Mouse (Mus musculus) stomach, embryonic 15.5 days (tissue): ENCODE data around the gene Myct1. TPM values are rescaled to one million over a fixed set of nuclear protein-coding genes. Genes with fewer than 3 reads are reported as not detected.

Source experiments
- ATAC-seq: fragments of 200-750 bp; cut with Nextera tagmentation; 2 replicates; pipeline ENCODE4 v1.8.0; 2017; ENCODE audit warnings: low read depth, moderate number of reproducible peaks, moderate TSS enrichment; ENCODE audit not compliant: insufficient read depth, low FRiP score
- H3K27ac ChIP-seq: fragments of 300-500 bp; sonication (generic); 2 replicates; pipeline ENCODE4 v1.5.1; 2015; ENCODE audit warnings: mild to moderate bottlenecking, inconsistent platforms
- H3K27me3 ChIP-seq: fragments of 300-500 bp; sonication (generic); replicated peaks from 2 replicates; pipeline ENCODE4 v1.6.1; 2015; ENCODE audit warnings: inconsistent platforms
- H3K36me3 ChIP-seq: fragments of 300-500 bp; sonication (generic); 2 replicates; pipeline ENCODE4 v1.6.1; 2015; ENCODE audit warnings: inconsistent platforms
- H3K4me1 ChIP-seq: fragments of 300-500 bp; sonication (generic); 2 replicates; pipeline ENCODE4 v1.6.1; 2015; ENCODE audit warnings: inconsistent platforms
- H3K4me2 ChIP-seq: fragments of 300-500 bp; sonication (generic); 2 replicates; pipeline ENCODE4 v1.6.1; 2015; ENCODE audit warnings: mild to moderate bottlenecking, inconsistent platforms
- H3K4me3 ChIP-seq: fragments of 300-500 bp; sonication (generic); replicated peaks from 2 replicates; pipeline ENCODE4 v1.5.1; 2015; ENCODE audit warnings: inconsistent platforms
- H3K9ac ChIP-seq: fragments of 300-500 bp; sonication (generic); 2 replicates; pipeline ENCODE4 v1.6.1; 2015; ENCODE audit warnings: inconsistent platforms
- H3K9me3 ChIP-seq: fragments of 300-500 bp; sonication (generic); 2 replicates; pipeline ENCODE4 v1.6.1; 2016; ENCODE audit warnings: inconsistent platforms
- WGBS: fragments of 180-500 bp; shearing (Covaris S2); methylation state at CpG from one replicate; pipeline ENCODE4 v1.1.7; 2015; 5-methylcytosine and 5-hydroxymethylcytosine counted together
- polyA plus RNA-seq: library from polyadenylated mRNA; unstranded; fragments of >200 nt; fragmentation: Nextera tagmentation; extraction: Ambion mirVana; gene quantifications from 2 replicates; pipeline ENCODE4 v1.2.1, GENCODE M21; 2015

Myct1 gene
- polyA plus RNA-seq, 1 experiment from 2014 or later, result 4.4 TPM

DNA sequence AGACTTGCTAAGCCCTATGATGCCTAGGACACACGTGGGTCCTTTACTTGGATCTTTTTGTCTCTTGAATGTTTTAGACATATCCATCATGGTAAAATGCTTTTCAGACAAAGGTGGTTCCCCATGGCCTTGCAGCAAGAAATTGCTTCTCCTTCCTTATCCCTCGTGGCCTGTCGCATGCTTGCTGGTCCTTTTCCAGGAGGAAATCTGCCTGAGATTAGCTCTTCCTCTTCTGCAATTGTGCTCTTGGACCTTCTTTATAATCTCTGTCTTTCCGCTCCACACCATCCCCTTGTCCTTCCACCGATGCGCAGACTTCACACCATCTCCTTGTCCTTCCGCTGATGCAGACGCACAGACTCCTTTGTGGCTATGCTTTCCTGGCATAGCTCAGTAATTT is 23.5 kb upstream of the Myct1 start:
- no peaks in the 10 kb centered on the region for H3K36me3 ChIP-seq
- H3K4me3 ChIP-seq, result no peak overlapping the region
- no peak overlapping the region for H3K27ac ChIP-seq
- H3K9ac ChIP-seq, result no peak overlapping the region
- H3K27me3 ChIP-seq, result no peaks in the 10 kb centered on the region
- H3K4me2 ChIP-seq, result no peak overlapping the region
- H3K4me1 ChIP-seq, result no peaks in the 10 kb centered on the region
- no peak for ATAC-seq
- 84% methylated on average over 8 of the region's 8 CpGs for WGBS
- no peaks in the 10 kb centered on the region for H3K9me3 ChIP-seq

DNA sequence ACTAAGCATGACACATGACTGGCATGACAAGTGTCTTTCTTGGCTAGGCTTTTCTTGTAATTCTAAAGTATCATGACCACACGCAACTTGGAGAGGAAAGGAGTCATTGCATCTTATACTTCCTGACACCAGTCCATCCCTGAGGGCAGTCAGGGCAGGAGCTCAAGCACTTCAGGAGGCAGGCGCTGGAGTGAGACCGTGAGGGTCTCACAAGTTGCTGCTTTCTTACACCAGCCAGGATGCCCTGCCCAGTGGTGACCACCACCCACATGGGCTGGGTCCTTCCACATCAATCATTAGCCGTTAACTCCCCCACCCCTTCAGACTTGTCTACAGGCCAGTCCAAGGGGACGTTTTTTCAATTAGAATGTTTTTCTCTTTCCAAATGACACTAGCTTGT is 22.2 kb upstream of the Myct1 start:
- H3K4me3 ChIP-seq, result no peak overlapping the region
- H3K27me3 ChIP-seq, result no peaks in the 10 kb centered on the region
- no peak overlapping the region for H3K9ac ChIP-seq
- no peaks in the 10 kb centered on the region for H3K9me3 ChIP-seq
- 67% methylated on average over 5 of the region's 5 CpGs for WGBS
- ATAC-seq, result no peak
- no peaks in the 10 kb centered on the region for H3K36me3 ChIP-seq
- no peak overlapping the region for H3K4me2 ChIP-seq
- H3K27ac ChIP-seq, result no peak overlapping the region
- no peaks in the 10 kb centered on the region for H3K4me1 ChIP-seq

DNA sequence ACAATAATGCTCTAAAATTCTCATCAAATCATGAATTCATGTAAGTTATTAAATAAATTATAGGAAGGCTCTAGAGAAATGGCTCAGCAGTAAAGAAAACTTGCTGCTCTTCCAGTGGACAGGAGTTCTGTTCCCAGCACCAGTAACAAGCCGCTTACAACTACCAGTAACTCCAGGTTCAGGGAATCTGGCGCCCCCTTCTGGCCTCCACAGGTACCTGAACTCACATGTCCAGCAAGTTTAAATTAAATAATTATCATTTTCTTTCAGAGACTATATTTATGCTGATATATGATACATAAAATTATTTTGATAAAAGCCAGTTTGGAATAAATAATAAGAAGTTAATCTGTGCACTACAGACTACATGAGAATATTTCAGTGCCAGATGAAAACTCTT is 20.2 kb upstream of the Myct1 start:
- H3K9me3 ChIP-seq, result no peaks in the 10 kb centered on the region
- WGBS, result 61% methylated on average over 2 of the region's 2 CpGs
- ATAC-seq, result no peak
- no peaks in the 10 kb centered on the region for H3K4me1 ChIP-seq
- no peaks in the 10 kb centered on the region for H3K27me3 ChIP-seq
- H3K9ac ChIP-seq, result no peak overlapping the region
- no peaks in the 10 kb centered on the region for H3K36me3 ChIP-seq
- H3K4me3 ChIP-seq, result no peak overlapping the region
- H3K4me2 ChIP-seq, result no peak overlapping the region
- H3K27ac ChIP-seq, result no peak overlapping the region

DNA sequence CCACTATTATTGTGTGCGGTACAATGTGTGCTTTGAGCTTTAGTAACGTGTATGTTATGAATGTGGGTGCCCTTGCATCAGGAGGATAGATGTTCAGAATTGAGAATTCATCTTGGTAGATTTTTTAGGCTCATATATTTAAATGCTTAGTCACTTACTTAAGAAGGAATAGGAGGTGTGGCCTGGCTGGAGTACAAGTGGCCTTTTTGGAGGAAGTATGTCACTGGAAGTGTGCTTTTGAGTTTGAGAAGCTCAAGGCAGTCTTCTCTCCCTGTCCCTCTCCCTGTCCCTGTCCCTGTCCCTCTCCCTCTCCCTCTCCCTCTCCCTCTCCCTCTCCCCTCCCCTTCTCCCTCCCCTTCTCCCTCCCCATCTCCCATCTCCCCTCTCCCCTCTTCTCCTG is 2.5 kb upstream of the Myct1 start:
- Histone ChIP-seq H3K27me3 (no peaks in the 10 kb centered on the region), H3K9me3 (no peaks in the 10 kb centered on the region), H3K4me2 (no peak overlapping the region), H3K9ac (no peak overlapping the region), H3K27ac (no peak overlapping the region), H3K36me3 (no peaks in the 10 kb centered on the region), H3K4me1 (no peaks in the 10 kb centered on the region), H3K4me3 (no peak overlapping the region)
- no peak for ATAC-seq
- 86% methylated on average over 2 of the region's 2 CpGs for WGBS

DNA sequence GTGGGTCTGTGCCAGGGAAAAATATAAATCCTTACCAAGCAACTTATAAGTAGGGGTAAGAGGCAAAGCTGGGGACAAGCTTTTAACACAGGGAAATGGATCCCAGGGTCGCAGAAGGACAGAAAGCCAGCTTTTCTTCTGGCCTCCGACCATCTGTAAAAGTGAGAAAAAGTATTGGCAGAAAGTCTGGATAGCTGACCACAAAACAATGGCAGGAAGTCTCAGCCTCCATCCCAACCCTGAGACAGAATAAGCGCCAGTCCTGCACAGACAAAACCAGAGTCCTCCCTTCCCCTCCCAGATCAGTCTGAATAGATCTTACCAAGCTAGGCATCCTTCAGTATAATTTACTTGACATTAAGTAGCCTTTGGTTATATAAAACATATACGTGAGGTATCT is 1.6 kb upstream of the Myct1 start:
- Histone ChIP-seq H3K4me1 (no peaks in the 10 kb centered on the region), H3K27ac (no peak overlapping the region), H3K36me3 (no peaks in the 10 kb centered on the region), H3K9me3 (no peaks in the 10 kb centered on the region), H3K4me3 (no peak overlapping the region), H3K27me3 (no peaks in the 10 kb centered on the region), H3K4me2 (no peak overlapping the region), H3K9ac (no peak overlapping the region)
- 72% methylated on average over 4 of the region's 4 CpGs for WGBS
- no peak for ATAC-seq

DNA sequence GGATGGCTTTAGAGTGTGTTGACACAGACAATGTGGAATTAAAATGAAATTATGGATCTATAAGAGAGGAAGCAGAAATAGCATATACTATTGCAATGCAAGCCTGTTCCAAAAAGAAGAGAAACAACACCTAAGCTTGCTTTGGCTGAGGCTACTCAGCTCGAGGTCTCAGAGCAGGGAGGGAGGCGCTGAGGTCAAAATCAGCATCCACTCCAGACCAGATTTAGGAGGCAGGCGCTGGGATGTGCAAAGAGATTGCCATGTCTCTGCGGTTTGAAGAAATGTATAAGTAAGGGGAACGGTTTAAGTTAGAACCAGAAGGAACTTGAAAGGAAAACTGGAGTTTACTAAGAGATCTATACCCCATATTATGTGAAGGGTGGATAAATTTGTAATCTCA is 882 bp downstream of the Myct1 start:
- Histone ChIP-seq H3K4me3 (no peak overlapping the region), H3K36me3 (no peaks in the 10 kb centered on the region), H3K4me1 (no peaks in the 10 kb centered on the region), H3K9me3 (no peaks in the 10 kb centered on the region), H3K27me3 (no peaks in the 10 kb centered on the region), H3K4me2 (no peak overlapping the region), H3K9ac (no peak overlapping the region), H3K27ac (no peak overlapping the region)
- ATAC-seq, result no peak
- 67% methylated on average over 5 of the region's 5 CpGs for WGBS

DNA sequence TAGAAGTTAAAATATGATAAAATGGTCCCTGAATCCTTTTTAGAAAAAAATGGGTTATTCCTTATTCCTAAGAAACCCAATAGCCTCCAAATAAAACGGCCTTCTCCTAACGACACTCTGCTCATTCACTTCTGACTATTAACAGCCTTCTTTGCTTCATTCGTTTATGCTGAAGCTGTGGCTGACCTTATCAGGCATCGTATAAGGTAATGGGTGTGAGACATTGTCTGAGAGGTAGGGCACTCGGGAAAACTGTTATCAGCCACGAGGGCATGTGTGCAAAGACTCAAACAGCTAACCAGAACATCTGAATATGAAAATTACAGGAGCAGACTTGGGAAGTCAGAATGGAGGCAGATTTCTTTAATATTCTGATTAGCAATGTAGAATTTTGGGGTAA is 3.0 kb downstream of the Myct1 start:
- H3K27ac ChIP-seq, result no peak overlapping the region
- WGBS, result 51% methylated on average over 6 of the region's 6 CpGs
- no peaks in the 10 kb centered on the region for H3K27me3 ChIP-seq
- H3K4me2 ChIP-seq, result no peak overlapping the region
- H3K36me3 ChIP-seq, result no peaks in the 10 kb centered on the region
- no peak overlapping the region for H3K4me3 ChIP-seq
- no peak overlapping the region for H3K9ac ChIP-seq
- H3K9me3 ChIP-seq, result no peaks in the 10 kb centered on the region
- H3K4me1 ChIP-seq, result no peaks in the 10 kb centered on the region
- ATAC-seq, result no peak

DNA sequence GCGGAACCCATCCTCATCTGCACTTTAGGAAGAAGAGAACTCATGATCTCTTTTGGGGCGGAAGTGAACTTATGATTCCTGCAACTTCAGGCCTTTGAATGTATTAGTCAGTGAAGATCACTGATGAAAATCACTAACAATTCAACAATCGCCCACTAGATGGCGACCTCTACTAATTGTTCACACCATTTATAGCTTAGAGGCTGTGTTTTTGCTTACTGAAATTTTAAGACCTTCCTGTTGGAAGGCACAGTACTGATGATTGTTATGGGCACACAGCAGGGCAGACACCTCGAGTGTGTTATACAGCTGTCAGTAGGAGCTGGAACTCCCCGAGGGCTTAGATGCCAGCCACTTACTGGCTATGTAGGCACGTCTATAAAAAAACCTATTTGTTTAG is 6.5 kb downstream of the Myct1 start:
- Histone ChIP-seq H3K36me3 (no peaks in the 10 kb centered on the region), H3K9me3 (no peaks in the 10 kb centered on the region), H3K27ac (no peak overlapping the region), H3K9ac (no peak overlapping the region), H3K27me3 (no peaks in the 10 kb centered on the region), H3K4me3 (no peak overlapping the region), H3K4me1 (no peaks in the 10 kb centered on the region), H3K4me2 (no peak overlapping the region)
- 16% methylated on average over 7 of the region's 7 CpGs for WGBS
- ATAC-seq, result no peak

DNA sequence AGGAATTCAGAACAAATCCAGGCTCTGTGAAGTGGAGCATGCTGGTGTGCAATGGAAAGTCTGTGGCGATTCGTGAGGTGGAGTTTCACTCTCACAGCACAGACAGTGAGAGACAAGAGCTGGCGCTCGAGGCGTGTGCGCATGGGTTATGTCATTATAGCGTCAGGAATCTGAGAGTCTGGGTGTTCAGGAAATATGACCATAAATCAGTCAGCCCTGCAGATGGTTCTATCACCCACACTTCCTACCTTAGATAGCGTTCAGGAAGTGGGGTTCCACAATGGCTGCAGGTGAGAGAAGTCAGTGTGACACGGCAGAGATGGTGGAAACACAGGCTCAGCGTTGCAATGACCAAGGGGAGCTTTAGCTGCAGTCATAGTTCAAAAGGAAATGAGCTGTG is 9.9 kb downstream of the Myct1 start:
- ATAC-seq, result no peak
- no peaks in the 10 kb centered on the region for H3K4me1 ChIP-seq
- no peak overlapping the region for H3K27ac ChIP-seq

DNA sequence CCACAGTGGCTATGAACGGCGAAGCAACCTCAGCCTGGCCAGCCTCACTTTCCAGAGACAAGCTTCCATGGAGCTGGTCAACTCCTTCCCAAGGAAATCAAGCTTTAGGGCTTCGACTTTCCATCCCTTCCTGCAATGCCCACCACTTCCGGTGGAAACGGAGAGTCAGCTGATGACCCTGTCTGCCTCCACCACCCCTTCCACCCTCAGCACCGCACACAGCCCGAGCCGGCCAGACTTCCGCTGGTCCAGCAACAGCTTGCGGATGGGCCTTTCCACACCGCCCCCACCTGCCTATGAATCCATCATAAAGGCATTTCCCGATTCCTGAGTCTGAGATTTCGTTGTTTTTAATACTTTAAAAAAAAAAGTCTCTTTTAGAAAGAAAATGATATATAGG is 10.8 kb downstream of the Myct1 start:
- H3K27me3 ChIP-seq, result no peaks in the 10 kb centered on the region
- H3K36me3 ChIP-seq, result no peaks in the 10 kb centered on the region
- WGBS, result 79% methylated on average over 13 of the region's 13 CpGs
- H3K9ac ChIP-seq, result no peak overlapping the region
- no peak for ATAC-seq
- H3K4me1 ChIP-seq, result no peaks in the 10 kb centered on the region
- no peak overlapping the region for H3K4me3 ChIP-seq
- no peaks in the 10 kb centered on the region for H3K9me3 ChIP-seq
- no peak overlapping the region for H3K4me2 ChIP-seq
- H3K27ac ChIP-seq, result no peak overlapping the region

More for the DNA sequence above, 9.9 kb downstream of the Myct1 start:
- Histone ChIP-seq H3K9me3 (no peaks in the 10 kb centered on the region), H3K4me3 (no peak overlapping the region), H3K4me2 (no peak overlapping the region), H3K27me3 (no peaks in the 10 kb centered on the region), H3K9ac (no peak overlapping the region), H3K36me3 (no peaks in the 10 kb centered on the region)
- WGBS, result 66% methylated on average over 10 of the region's 10 CpGs

DNA sequence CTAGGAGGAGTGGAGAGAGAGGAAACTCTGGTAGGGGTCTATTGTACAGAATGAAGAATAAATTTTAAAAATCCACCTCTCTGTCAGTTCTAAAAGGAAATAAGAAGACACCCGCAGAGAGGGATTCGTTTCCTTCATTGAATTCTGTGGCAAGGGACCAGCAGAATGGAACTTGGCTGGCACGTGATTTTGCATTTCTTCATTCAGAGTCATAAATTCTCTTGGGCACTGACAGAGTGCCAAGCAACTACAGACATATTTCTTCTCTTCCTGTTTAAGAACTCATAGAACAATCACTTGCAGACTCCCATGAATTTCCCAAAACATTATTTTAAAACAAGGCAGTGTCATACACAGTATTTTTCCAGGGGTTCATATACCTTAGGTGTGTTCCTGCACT is 15.3 kb downstream of the Myct1 start:
- H3K9me3 ChIP-seq, result no peaks in the 10 kb centered on the region
- H3K9ac ChIP-seq, result no peak overlapping the region
- no peak overlapping the region for H3K4me2 ChIP-seq
- no peak overlapping the region for H3K4me3 ChIP-seq
- H3K27me3 ChIP-seq, result no peaks in the 10 kb centered on the region
- no peaks in the 10 kb centered on the region for H3K4me1 ChIP-seq
- no peak for ATAC-seq
- no peak overlapping the region for H3K27ac ChIP-seq
- WGBS, result 80% methylated on average over 3 of the region's 3 CpGs
- no peaks in the 10 kb centered on the region for H3K36me3 ChIP-seq

DNA sequence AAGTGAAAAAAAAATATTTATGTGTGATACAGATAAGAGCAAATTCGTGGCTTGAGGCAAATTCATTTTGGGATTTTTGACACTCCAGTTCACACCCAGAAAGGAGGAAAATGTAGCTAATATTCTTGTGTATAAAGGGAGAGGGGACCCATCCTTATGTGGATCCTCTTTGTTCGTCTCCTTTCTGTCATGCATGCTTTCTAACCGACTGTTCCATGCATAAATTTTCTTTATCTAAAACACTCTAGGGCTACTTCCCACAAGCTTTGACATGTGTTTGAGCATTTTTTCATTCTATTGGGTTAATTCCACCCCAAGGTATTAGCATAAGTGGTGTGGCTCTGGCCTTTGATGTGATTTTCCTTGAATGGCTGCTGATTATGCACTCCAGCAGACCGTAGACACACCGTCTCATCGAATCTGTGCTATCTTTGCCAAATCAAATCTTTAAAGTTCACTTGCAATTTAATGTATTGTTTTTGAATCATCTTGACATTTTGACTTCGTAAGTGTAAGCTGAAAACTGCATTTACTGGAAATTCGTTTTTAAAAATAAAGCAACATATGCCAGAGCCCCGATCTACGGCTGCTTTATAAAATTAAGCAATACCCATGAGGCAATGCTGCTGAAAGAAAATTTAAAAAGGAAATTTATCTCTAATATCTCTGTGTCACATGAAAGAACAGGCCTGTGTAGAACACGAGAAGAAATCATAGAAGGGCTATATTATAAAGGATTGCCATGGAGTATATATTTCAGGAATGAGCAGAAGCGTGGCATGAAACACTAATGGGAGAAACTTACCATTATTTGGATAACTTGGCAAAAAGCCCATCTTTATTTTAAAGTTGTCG is 21.8 kb downstream of the Myct1 start:
- Histone ChIP-seq H3K9me3 (no peaks in the 10 kb centered on the region), H3K36me3 (no peaks in the 10 kb centered on the region), H3K4me1 (no peaks in the 10 kb centered on the region), H3K27me3 (no peaks in the 10 kb centered on the region), H3K4me2 (no peak overlapping the region), H3K9ac (no peak overlapping the region), H3K27ac (no peak overlapping the region), H3K4me3 (no peak overlapping the region)
- no peak for ATAC-seq
- WGBS, result 73% methylated on average over 13 of the region's 13 CpGs

DNA sequence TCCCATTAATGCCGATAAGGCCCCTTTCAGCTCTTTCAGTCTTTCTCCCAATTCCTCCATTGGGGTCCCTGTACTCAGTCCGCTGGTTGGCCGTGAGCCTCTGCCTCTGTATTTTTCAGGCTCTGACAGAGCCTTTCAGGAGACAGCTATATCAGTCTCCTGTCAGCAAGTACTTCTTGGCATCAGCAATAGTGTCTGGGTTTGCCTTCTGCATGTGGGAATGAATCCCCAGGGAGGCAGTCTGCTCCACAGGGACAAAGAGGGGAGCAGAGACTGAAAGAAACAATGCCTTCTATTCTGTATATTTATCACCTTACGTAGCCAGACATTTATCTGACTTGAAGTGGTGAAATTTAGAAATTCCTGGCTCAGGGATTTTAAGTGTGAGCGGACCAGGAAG is 32.7 kb downstream of the Myct1 start:
- Histone ChIP-seq H3K36me3 (no peaks in the 10 kb centered on the region), H3K9ac (no peak overlapping the region), H3K4me3 (no peak overlapping the region), H3K9me3 (no peaks in the 10 kb centered on the region), H3K27me3 (no peaks in the 10 kb centered on the region), H3K27ac (no peak overlapping the region), H3K4me1 (no peaks in the 10 kb centered on the region), H3K4me2 (no peak overlapping the region)
- ATAC-seq, result no peak
- 77% methylated on average over 5 of the region's 5 CpGs for WGBS
